Comparison of ENCODE assay signal across 21 mouse cellular contexts in the genomic region with DNA sequence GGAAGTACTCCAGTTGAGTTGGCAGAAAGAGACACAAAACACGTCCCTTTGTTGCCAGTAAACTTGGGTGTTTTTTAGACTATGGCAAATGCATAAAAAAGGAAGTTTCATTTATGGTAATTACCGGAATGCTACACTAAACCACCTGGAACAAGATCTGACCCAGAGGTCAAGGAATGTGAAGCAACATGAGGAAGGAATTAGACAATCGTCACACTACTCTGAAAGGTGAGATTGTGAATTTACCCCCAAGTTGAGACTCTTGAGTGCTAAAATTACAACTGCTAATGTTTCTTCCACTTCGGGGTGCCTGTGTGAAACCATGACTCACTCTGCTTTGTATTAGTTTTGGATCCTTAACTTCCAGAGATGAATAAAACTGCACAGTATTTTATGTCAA. TPM values are rescaled to one million over a fixed set of nuclear protein-coding genes. Genes with fewer than 3 reads are reported as not detected.
DNase-seq lines count a peak whose midpoint lies in the region; ATAC-seq lines count a peak whose summit lies in the region.
"Had no signal": no experiment of that assay in that cellular context is flagged by ENCODE, and none has a peak within 500 bp of the region (broad histone marks: within the 10 kb centered on the region; RNA-seq: fewer than 3 reads in every experiment).

No protein-coding gene starts in this region.

- 60% methylated on average over 4 of the region's 4 CpGs for WGBS in heart, embryonic 10.5 days

- no peaks in the 10 kb centered on the region for H3K36me3 ChIP-seq in heart, embryonic 10.5 days
- H3K36me3 ChIP-seq: embryonic facial prominence, embryonic 12.5 days; forebrain, embryonic 15.5 days; heart, embryonic 13.5 days; hindbrain, embryonic 12.5 days had no signal

- H3K27ac ChIP-seq in heart, embryonic 10.5 days: no peak overlapping the region
- H3K27ac ChIP-seq: embryonic facial prominence, embryonic 12.5 days; forebrain, embryonic 15.5 days; gastrocnemius, adult 2 months; heart, embryonic 13.5 days; hindbrain, embryonic 12.5 days had no signal

- peak; percentile 25 for DNase-seq in embryo, embryonic 10 days (ENCODE audit: low spot score)
- no peak for DNase-seq in embryo, embryonic 9.5 days (ENCODE audit: extremely low spot score)
- peak; percentile 24 for DNase-seq in 3T3-L1 (ENCODE audit: low read depth, low spot score)
- DNase-seq in embryo, embryonic 11 days: peak; percentile 34
- DNase-seq in hindlimb bud, embryonic 11.5 days (ENCODE audit: extremely low spot score, low read depth, low spot score): peak; percentile 54
- DNase-seq in heart, embryonic 10.5 days (ENCODE audit: low spot score): no peak
- no peak for DNase-seq in kidney, adult 18-20 months
- DNase-seq: adrenal gland, adult 8-10 months; adrenal gland, postnatal 36 days; cerebellum, adult 2 months; gastrocnemius, adult 2 months; gastrocnemius, postnatal 25 days; heart, postnatal 4 days; kidney, adult 2 months had no signal

- no peaks in the 10 kb centered on the region for H3K27me3 ChIP-seq in heart, embryonic 10.5 days (ENCODE audit: insufficient read depth, poor library complexity, severe bottlenecking)
- H3K27me3 ChIP-seq: forebrain, embryonic 15.5 days; heart, embryonic 13.5 days; hindbrain, embryonic 12.5 days had no signal

- no peaks in the 10 kb centered on the region for H3K4me1 ChIP-seq in heart, embryonic 10.5 days
- H3K4me1 ChIP-seq: heart, embryonic 13.5 days had no signal

- H3K4me3 ChIP-seq in heart, embryonic 10.5 days: no peak overlapping the region
- H3K4me3 ChIP-seq: embryonic facial prominence, embryonic 12.5 days; forebrain, embryonic 15.5 days; gastrocnemius, adult 2 months; heart, embryonic 13.5 days; hindbrain, embryonic 12.5 days had no signal

- ATAC-seq in erythroid progenitor cell, adult 5-6 weeks (replicated peaks; ENCODE audit: low FRiP score, poor library complexity, severe bottlenecking): no peak
- ATAC-seq: activated CD4-positive, CD25-positive, alpha-beta regulatory T cell, adult 4 months had no signal

- no peaks in the 10 kb centered on the region for H3K9me3 ChIP-seq in heart, embryonic 10.5 days
- H3K9me3 ChIP-seq: embryonic facial prominence, embryonic 12.5 days; forebrain, embryonic 15.5 days; heart, embryonic 13.5 days; hindbrain, embryonic 12.5 days had no signal

RNA-seq across cellular contexts. Expression of a gene that starts 33.6 kb away (rescaled TPM):
- 0.48 and 0.49 TPM in 2 replicates for polyA plus RNA-seq in heart, embryonic 10.5 days (2016; fragmentation: Nextera tagmentation; extraction: Ambion mirVana)
- not detected in 2 replicates for total RNA-seq in erythroid progenitor cell, adult 5-6 weeks (2015; ENCODE audit: low replicate concordance)
- not detected in 2 replicates for total RNA-seq in erythroid progenitor cell, adult 5-6 weeks (2017; ENCODE audit: low replicate concordance)
- total RNA-seq: granulocyte monocyte progenitor cell, adult 5-6 weeks had no signal
- polyA plus RNA-seq: activated CD4-positive, CD25-positive, alpha-beta regulatory T cell, adult 4 months had no signal

Comparison
In these comparisons a context has a peak if more than half of its experiments do, and no peak if none do; other contexts are left out.
1. DNase-seq: peak in embryo, embryonic 10 days (single experiment), 3T3-L1 (single experiment), embryo, embryonic 11 days (single experiment) and hindlimb bud, embryonic 11.5 days (single experiment); none in embryo, embryonic 9.5 days (single experiment), heart, embryonic 10.5 days (single experiment) and kidney, adult 18-20 months (single experiment).